Mouse (Mus musculus) olfactory bulb, adult 2 months (tissue): ENCODE data around the gene Elmod2. TPM values are rescaled to one million over a fixed set of nuclear protein-coding genes. Genes with fewer than 3 reads are reported as not detected.

Source experiments
- H3K27ac ChIP-seq: fragments of 200-500 bp; 2 replicates; pipeline ENCODE4 v1.5.1; 2012; ENCODE audit warnings: low read depth, low read length; ENCODE audit not compliant: insufficient read depth
- H3K4me1 ChIP-seq: fragments of 200-500 bp; 2 replicates; pipeline ENCODE4 v1.6.1; 2012; ENCODE audit warnings: low read length; ENCODE audit not compliant: control insufficient read depth, insufficient read depth
- H3K4me3 ChIP-seq: fragments of 200-500 bp; 2 replicates; pipeline ENCODE4 v1.5.1; 2012; ENCODE audit warnings: mild to moderate bottlenecking, low read depth, low read length, moderate library complexity; ENCODE audit not compliant: insufficient read depth
- CTCF ChIP-seq: fragments of 200-500 bp; IDR thresholded peaks from 2 replicates; pipeline ENCODE4 v1.5.1; 2012; ENCODE audit warnings: low read depth, mild to moderate bottlenecking, low read length, moderate library complexity; ENCODE audit not compliant: insufficient read depth
- POLR2A ChIP-seq: fragments of 200-500 bp; IDR thresholded peaks from 2 replicates; pipeline ENCODE4 v1.6.1; 2012; ENCODE audit warnings: mild to moderate bottlenecking, low read depth, low read length, moderate library complexity; ENCODE audit not compliant: insufficient read depth
- WGBS: fragments of 180-500 bp; shearing (Covaris S2); methylation state at CpG from one replicate; pipeline ENCODE4 v1.1.7; 2018; 5-methylcytosine and 5-hydroxymethylcytosine counted together
- polyA plus RNA-seq: library from polyadenylated mRNA; stranded (reverse); fragments of >200 nt; gene quantifications from 2 replicates; pipeline ENCODE4 v1.2.4, GENCODE M21; 2012; ENCODE audit warnings: low replicate concordance; ENCODE audit not compliant: missing spikeins, insufficient read depth, insufficient read length

Elmod2 gene
- polyA plus RNA-seq, 1 experiment: not detected

DNA sequence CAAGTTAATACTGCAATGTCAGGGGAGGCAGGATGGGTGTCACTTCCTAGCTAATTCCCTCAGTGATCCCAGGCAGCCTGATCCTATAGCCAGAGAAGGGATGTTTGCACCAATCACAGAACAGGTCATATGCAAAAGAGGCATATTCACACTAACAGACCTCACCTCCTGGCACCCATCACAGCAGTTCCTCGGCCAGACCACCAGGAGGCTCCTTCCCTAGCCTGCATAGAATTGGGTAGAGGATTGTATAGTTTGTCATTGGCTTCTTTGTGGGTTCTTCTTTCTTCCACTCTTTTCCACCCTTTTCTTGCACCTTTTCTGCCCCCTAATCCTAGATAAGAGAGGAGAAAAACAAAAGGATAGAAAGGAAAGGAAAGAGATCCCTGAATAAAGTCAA is 32.2 kb downstream of the Elmod2 start:
- 67% methylated on average over 1 of the region's 1 CpGs for WGBS
- no peak overlapping the region for H3K4me3 ChIP-seq
- H3K27ac ChIP-seq: no peak overlapping the region
- TF ChIP-seq CTCF: no peak
- TF ChIP-seq POLR2A: no peak
- no peaks in the 10 kb centered on the region for H3K4me1 ChIP-seq

- H3K27ac ChIP-seq: no peak overlapping the region
- H3K4me1 ChIP-seq: no peaks in the 10 kb centered on the region
- WGBS: 71% methylated on average over 4 of the region's 4 CpGs
- TF ChIP-seq POLR2A (no peak), CTCF (no peak)
- H3K4me3 ChIP-seq: no peak overlapping the region
Observed at GRCm38 (mm10) chr8:83297375-83297774, 34.9 kb downstream of the Elmod2 start.

- Histone ChIP-seq H3K4me1 (peaks cover 5% of the 10 kb centered on the region), H3K27ac (no peak within 1 kb of the TSS), H3K4me3 (no peak within 1 kb of the TSS)
- TF ChIP-seq POLR2A (no peak), CTCF (no peak)
- WGBS: 5% methylated on average over 20 of the region's 20 CpGs
Observed at GRCm38 (mm10) chr8:83290176-83290575, 42.1 kb downstream of the Elmod2 start, which contains the start of gene Ucp1. Gene Ucp1, plus strand, starts transcription at chr8:83290352.

GRCm38 (mm10) chr8:83285391-83285790 is 46.9 kb downstream of the Elmod2 start:
- H3K4me1 ChIP-seq: peaks cover 5% of the 10 kb centered on the region
- TF ChIP-seq POLR2A (no peak), CTCF (no peak)
- WGBS: 70% methylated on average over 8 of the region's 8 CpGs
- no peak overlapping the region for H3K27ac ChIP-seq
- no peak overlapping the region for H3K4me3 ChIP-seq

DNA sequence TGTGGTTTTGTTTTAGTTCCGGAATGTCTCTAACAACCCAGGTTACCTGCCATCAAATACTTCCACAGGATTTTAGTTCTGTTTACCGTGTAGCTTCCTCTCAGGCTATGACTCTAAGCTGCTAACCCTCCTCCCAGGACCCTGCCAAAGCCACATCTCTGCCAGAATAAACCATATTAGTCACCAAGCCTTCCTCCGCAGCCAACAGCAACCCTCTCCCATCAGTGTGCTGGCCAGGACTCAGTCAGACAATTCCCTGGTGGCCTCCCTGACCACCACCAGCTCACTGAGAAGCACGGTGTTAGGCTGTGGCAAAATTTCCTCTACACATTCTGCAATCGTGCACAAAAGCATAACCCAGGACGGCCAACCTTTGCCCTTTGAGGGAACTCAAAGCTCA is 53.9 kb downstream of the Elmod2 start:
- WGBS: 74% methylated on average over 6 of the region's 6 CpGs
- H3K4me1 ChIP-seq: peaks cover 3% of the 10 kb centered on the region; the same call in 1 of the 2 replicates
- no peak overlapping the region for H3K27ac ChIP-seq
- no peak overlapping the region for H3K4me3 ChIP-seq
- TF ChIP-seq POLR2A (no peak), CTCF (no peak)

DNA sequence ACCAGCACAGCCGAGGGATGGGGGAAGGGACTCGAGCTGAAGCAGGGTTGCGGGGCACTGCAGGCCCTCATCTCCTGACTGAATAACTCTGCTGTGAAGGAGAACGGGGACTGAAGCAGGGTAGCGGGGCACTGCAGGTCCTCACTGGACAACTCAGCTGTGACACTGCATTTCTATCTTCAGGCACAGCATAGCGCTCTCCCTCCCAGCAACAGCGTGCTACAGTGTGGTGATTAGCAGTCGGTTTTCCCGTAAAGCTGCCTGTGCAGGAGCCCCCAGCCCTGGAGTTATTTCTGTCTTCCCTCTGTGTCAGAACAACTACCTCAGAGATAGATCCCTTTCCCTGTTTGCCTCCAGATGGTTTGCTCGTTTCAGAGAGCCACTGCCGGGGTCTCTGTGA is 57.8 kb downstream of the Elmod2 start:
- WGBS: 62% methylated on average over 11 of the region's 11 CpGs
- Histone ChIP-seq H3K4me3 (no peak overlapping the region), H3K4me1 (peaks cover 3% of the 10 kb centered on the region; the same call in 1 of the 2 replicates), H3K27ac (no peak overlapping the region)
- TF ChIP-seq CTCF: no peak
- TF ChIP-seq POLR2A: no peak

- WGBS: 82% methylated on average over 10 of the region's 10 CpGs
- TF ChIP-seq CTCF (no peak), POLR2A (no peak)
- H3K4me1 ChIP-seq: peaks cover 3% of the 10 kb centered on the region; the same call in 1 of the 2 replicates
- no peak overlapping the region for H3K27ac ChIP-seq
- no peak overlapping the region for H3K4me3 ChIP-seq
Observed at GRCm38 (mm10) chr8:83272464-83272863, 59.8 kb downstream of the Elmod2 start.

DNA sequence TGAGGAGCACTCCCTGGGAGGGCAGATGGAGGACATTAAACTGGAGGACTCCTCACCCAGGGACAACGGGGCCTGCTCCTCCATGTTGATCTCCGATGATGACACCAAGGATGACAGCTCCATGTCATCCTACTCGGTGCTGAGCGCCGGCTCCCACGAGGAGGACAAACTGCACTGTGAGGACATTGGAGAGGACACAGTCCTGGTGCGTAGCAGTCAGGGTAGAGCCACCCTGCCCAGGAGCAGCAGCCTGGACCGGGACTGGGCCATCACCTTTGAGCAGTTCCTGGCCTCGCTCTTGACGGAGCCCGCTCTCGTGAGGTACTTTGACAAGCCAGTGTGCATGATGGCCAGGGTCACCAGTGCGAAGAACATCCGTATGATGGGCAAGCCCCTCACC is 61.1 kb downstream of the Elmod2 start:
- TF ChIP-seq POLR2A: no peak
- no peak for TF ChIP-seq CTCF
- Histone ChIP-seq H3K4me3 (no peak overlapping the region), H3K27ac (no peak overlapping the region), H3K4me1 (peaks cover 3% of the 10 kb centered on the region; the same call in 1 of the 2 replicates)
- WGBS: 97% methylated on average over 14 of the region's 14 CpGs

Other genes with a start within 250 kb of the Elmod2 start
- gene Tbc1d9, start 167.1 kb downstream of the Elmod2 start, polyA plus RNA-seq: 56.9 TPM in 1 of 2 replicates, not detected in the other
- gene Gm10645, start 166.3 kb downstream of the Elmod2 start, polyA plus RNA-seq: not detected in 2 replicates
- not detected in 2 replicates for gene Ucp1, start 42.1 kb downstream of the Elmod2 start, polyA plus RNA-seq
- not detected in 2 replicates for gene Mgat4d, start 16.0 kb upstream of the Elmod2 start, polyA plus RNA-seq
- gene Clgn, start 57.4 kb upstream of the Elmod2 start, polyA plus RNA-seq: not detected in 2 replicates
- gene Scoc, start 125.9 kb upstream of the Elmod2 start, polyA plus RNA-seq: not detected in 2 replicates
- gene Olfr370, start 203.3 kb upstream of the Elmod2 start, polyA plus RNA-seq: not detected in 2 replicates
- gene Ndufb7, start 234.2 kb upstream of the Elmod2 start, polyA plus RNA-seq: not detected in 2 replicates